Mouse (Mus musculus) liver, postnatal 0 days (tissue): ENCODE data around the gene Zbtb45.

ENCODE experiments used
- CTCF ChIP-seq: sonication (generic); IDR thresholded peaks from 2 replicates; pipeline ENCODE4 v1.5.1; 2016; ENCODE audit warnings: antibody characterized with exemption, low read depth
- EP300 ChIP-seq: IDR thresholded peaks from 2 replicates; pipeline ENCODE4 v1.6.1; 2016; ENCODE audit warnings: antibody characterized with exemption, low read depth, mild to moderate bottlenecking

DNA sequence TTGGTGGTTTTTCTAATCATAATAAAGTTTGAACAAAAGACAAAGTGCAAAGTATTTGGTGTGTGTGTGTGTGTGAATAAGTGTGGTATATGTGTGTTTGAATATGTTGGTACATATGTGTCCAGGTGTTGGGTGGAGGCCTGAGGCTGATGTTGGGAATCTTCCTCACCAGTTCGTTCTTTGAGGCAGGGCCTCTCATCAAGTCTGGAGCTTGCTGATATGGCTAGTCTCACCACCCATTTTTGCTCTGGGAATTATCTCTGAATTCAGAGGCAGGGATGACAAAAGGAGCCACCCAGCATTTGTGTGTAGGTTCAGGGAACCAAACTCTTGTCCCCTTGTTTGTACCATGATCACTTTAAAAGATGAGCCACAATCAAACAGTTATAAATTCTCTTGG lies 24.1 kb downstream of the Zbtb45 start:
- TF ChIP-seq CTCF (no peak), EP300 (no peak; the same call in 1 of the 2 replicates)
